Mouse (Mus musculus) Patski (cell line): Measurements from ENCODE around the gene Sds. TPM values are rescaled to one million over a fixed set of nuclear protein-coding genes. Genes with fewer than 3 reads are reported as not detected.

ENCODE experiments used
- ATAC-seq: fragments of 100-300 bp; one replicate; pipeline ENCODE4 v1.8.0; 2021
- CTCF ChIA-PET: fragments of 350-600 bp; sonication (Branson Sonifier 250); formaldehyde crosslinking; loops from one replicate; lab custom pipeline; 2022; ENCODE audit warnings: inconsistent platforms; lab: Charles Lee
- POLR2A ChIA-PET: fragments of 350-600 bp; sonication (Branson Sonifier 250); formaldehyde crosslinking; loops from one replicate; lab custom pipeline; 2022; ENCODE audit warnings: antibody characterized with exemption, inconsistent platforms; lab: Charles Lee
- DNase-seq: peaks from one replicate; pipeline ENCODE4 v3.0.0-alpha.2; 2011; ENCODE audit warnings: low read depth, low spot score
- H3K27me3 ChIP-seq: fragments of 371-371 bp; one replicate; pipeline ENCODE4 v1.5.1; 2021
- CTCF ChIP-seq: fragments of 100-300 bp; IDR thresholded peaks from one replicate; pipeline ENCODE4 v1.5.1; 2021
- in situ Hi-C: fragments of 300-500 bp; cut with MboI; formaldehyde crosslinking; loops from 3 replicates; pipeline ENCODE4 v1.11.1; 2018; ENCODE audit warnings: low pct_unique_long_range_greater_than_20kb, mixed read lengths
- polyA plus RNA-seq: library from polyadenylated mRNA; unstranded; gene quantifications from one replicate; pipeline ENCODE4 v1.2.3, GENCODE M21; 2021

Gene Sds
- polyA plus RNA-seq, 1 experiment from 2014 or later = 1.3 TPM

DNA sequence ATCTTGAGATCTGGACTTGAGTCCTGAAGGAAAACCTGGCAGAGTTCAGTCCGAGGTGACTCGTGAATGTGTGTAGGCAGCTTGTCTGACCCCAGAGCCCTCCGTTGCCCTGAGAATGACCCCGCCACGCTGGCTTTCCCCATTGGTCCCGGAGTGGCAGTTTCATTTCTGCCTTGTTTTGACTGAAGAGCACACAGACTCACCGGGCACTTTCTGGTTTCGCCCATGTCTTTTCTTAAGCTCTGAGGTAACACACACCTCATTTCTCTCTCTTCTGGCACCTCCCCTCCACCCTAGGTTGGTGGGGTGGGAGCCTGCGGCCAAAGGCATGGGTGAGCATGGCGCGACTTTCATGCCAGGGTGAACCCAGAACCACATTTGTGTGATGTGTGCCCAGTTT is 50.0 kb downstream of the Sds start:
- DNase-seq (no peak), ATAC-seq (no peak)
- TF ChIP-seq CTCF = no peak
- in situ Hi-C loops = no loop called here
- no peaks in the 10 kb centered on the region for H3K27me3 ChIP-seq
- POLR2A ChIA-PET = no interaction called here
- CTCF ChIA-PET = interaction anchor here (2.1 to 5.1 kb wide), 2 partner anchors 65 to 79 kb away, joined by 8 to 29 read pairs; no protein-coding TSS in a partner anchor

DNA sequence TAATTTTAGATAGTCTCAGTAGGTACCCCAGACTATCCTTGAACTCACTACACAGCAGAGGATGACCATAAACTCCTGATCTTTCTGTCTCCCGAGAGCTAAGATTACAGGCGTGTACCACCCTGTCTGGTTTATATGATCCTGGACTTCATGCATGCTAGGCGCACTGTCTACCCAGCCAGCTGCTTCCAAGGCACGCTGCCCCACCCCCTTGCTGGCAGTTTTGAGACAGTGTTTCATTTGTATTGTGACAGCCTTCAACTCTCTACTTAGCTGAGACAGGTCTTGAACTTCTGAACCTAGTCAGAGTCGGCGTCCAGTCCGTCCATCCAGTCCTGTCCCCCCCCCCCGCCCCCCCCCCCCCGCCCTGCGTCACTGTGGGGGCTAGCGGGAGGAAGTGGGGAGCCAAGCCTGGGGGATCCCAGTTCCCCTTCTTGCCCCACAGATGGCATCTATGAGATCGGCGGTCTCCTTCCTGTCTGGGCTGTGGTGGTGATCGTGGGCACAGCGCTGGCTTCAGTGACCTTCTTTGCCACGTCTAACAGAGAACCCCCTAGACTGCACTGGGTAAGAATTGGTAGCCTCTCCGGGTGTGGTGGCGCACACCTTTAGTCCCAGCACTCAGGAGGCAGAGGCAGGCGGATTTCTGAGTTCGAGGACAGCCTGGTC is 51.1 kb downstream of the Sds start:
- no peak for TF ChIP-seq CTCF
- POLR2A ChIA-PET = interaction anchor here (1.1 kb wide), 1 partner anchor 15 kb away, joined by 3 read pairs; no protein-coding TSS in a partner anchor
- ATAC-seq = no peak
- H3K27me3 ChIP-seq = no peaks in the 10 kb centered on the region
- in situ Hi-C loops = no loop called here
- no peak for DNase-seq
- CTCF ChIA-PET = interaction anchor here (2.1 to 5.1 kb wide), 2 partner anchors 64 to 78 kb away, joined by 8 to 29 read pairs; no protein-coding TSS in a partner anchor

DNA sequence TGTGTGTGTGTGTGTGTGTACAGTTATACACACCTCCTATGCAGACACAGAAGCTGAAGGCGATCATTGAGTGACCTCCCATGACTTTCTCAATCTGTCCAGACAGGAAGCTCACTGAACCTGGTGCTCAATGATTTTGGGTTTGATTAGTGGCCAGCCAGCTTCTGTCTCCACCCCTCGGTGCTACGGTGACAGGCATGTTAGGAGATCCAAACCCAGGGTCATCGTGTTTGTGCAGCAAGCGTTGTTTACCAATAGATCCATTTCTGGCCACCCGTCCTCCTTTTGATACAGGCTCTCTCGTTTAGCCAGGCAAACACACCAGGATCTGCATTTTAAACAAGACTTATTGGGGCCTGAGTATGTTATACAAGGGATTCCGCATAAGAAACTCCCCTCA is 55.3 kb downstream of the Sds start:
- DNase-seq = no peak
- in situ Hi-C loops = no loop called here
- TF ChIP-seq CTCF = no peak
- ChIA-PET CTCF (interaction anchor here (4.2 kb wide), 1 partner anchor 74 kb away, joined by 11 read pairs; no protein-coding TSS in a partner anchor), POLR2A (interaction anchor here (0.6 to 1.2 kb wide), 3 partner anchors 14 to 65 kb away, joined by 3 to 5 read pairs (median 4); no protein-coding TSS in a partner anchor)
- no peak for ATAC-seq
- no peaks in the 10 kb centered on the region for H3K27me3 ChIP-seq

Other genes starting within 250 kb of the Sds start
- 0.03 TPM for gene Lhx5, start 44.8 kb upstream of the Sds start, polyA plus RNA-seq
- gene Sdsl, start 3.7 kb upstream of the Sds start, polyA plus RNA-seq = 18.5 TPM
- 97.1 TPM for gene Plbd2, start 27.1 kb downstream of the Sds start, polyA plus RNA-seq
- 13.4 TPM for gene Slc8b1, start 34.6 kb downstream of the Sds start, polyA plus RNA-seq
- 125 TPM for gene Tpcn1, start 112.1 kb downstream of the Sds start, polyA plus RNA-seq
- gene Iqcd, start 112.5 kb downstream of the Sds start, polyA plus RNA-seq = 10.5 TPM
- gene Rita1, start 136.1 kb downstream of the Sds start, polyA plus RNA-seq = 14.0 TPM
- 54.0 TPM for gene Ddx54, start 136.2 kb downstream of the Sds start, polyA plus RNA-seq
- gene Cfap73, start 157.7 kb downstream of the Sds start, polyA plus RNA-seq = 0.10 TPM
- gene Rasal1, start 172.3 kb downstream of the Sds start, polyA plus RNA-seq = 0.15 TPM
- 0.30 TPM for gene Dtx1, start 235.4 kb downstream of the Sds start, polyA plus RNA-seq